Mouse (Mus musculus) right cerebral cortex, adult 18-20 months (tissue): ENCODE data around the gene 1700034J05Rik.
A peak's percentile ranks its signal among the peaks of the same experiment; 100 is the strongest.

ENCODE experiments used
- DNase-seq: peaks from one replicate; pipeline ENCODE4 v3.0.0; 2022; ENCODE audit warnings: mixed read lengths

Gene 1700034J05Rik

DNA sequence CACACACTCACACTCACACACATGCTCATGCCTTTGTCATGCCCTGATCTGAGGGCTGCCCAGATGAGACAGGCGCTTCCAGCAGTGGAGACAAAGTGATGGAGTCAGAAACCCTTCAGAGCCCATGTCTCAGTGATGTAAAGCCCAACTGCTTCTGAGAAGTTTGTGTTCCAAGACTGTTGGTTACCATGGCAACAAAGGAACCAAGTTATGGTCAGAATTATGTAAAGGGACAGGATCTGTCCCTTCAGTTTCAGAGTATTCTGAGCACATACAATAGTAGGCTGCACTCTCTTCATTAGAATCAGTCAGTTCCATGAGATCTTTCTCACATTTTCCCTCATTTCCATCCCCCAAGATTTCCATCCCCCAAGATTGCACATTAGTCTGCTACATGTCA lies at the start of gene 1700034J05Rik:
TSS of gene 1700034J05Rik (minus strand) at position 165 of the 400 bp plus-strand sequence.
- DNase-seq: peak; percentile 37

DNA sequence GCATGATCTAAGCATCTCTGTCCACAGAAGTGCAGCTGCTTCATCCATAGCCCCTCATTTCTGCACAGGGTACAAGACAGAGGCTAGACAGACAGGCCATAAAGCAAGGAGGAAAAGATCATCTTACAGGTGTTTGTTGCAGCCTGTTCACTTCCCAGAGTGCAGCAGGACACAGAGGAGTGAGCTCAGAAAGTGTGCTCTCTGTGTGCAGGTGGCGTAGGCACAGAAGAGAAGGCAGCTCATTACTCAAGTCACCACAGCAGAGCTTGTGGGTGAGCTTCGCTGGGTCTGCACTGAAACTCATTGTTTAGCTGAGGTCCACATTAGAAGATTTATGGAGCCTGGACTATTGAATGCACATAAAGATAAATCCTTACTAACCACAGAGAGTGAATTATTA lies 45.5 kb upstream of the 1700034J05Rik start:
- DNase-seq: peak; percentile 30

DNA sequence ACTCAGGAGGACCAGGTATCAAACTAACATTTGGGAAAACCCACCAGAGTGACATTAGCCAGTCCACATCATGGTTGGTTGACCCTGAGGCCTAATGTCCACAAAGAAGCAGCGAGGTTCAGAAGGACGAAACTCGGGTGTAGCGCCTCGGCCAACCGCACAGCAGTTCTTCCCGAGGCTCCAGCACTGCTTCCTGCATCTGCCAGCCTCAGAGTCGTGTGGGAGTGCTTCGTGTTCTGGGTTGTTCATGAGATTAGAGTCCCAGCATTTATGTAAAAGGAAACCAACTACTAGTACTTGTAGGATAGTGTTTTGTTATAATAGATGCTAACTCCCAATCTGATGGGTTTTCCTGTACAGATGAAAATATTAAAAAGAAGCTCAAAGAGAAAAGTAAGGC lies 45.1 kb upstream of the 1700034J05Rik start:
- peak; percentile 69 for DNase-seq

DNA sequence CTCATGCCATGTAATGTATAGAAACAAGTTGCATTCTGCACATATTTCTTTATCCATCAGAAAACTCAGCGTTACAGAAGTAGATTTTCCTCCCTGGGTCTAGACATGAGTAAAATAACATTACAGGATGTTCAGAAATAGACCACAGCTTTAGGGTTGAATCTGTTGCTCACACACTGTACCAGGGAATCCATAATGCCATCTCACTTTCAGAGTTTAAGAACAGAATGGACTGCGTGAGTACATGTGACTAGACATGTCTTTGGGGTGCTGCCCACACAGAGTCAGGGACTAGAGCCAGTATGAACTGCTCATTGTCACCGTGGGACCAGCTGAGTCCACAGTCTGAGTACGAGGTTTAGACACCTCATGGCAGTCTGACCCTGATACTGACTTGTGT lies 44.5 kb upstream of the 1700034J05Rik start:
- no peak for DNase-seq

DNA sequence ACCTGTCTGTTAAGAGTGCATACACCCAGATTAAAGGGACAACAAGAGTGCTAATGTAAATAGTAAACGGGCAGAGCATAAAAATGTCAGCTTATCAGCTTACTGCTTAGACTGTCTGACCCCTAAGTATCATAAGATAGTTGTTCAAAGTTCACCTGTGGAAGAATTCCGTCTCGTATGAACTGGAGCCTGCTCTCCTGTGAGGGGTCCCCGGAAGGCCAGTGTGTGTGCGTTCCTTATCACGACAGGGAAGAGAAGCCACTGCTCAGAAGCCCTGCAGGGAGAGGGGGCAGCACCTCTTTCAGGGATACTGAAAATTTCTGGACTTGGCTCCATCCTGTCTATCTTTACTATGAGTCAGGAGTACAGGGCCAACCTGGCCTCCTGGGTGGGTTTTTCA lies 42.8 kb upstream of the 1700034J05Rik start:
- DNase-seq: no peak

DNA sequence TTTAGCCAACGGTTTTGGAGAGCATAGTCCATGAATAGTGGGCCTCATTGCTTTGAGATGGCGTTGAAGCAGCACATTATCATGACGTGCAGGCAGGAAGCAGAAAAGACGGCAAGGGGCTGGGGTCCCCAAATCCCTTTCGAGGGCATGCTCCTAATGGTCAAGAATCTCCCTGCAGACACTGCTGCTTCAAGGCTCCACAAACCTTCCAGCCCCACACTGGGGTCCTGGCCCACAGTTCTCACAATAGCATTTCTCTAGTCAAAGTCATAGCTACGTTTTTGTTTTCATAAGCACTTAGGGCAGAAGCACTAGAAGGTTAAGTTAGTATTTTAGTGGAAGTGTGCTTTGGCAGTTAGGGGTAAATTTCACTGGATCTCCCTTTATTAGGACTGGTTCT lies 41.7 kb upstream of the 1700034J05Rik start:
- DNase-seq: no peak

DNA sequence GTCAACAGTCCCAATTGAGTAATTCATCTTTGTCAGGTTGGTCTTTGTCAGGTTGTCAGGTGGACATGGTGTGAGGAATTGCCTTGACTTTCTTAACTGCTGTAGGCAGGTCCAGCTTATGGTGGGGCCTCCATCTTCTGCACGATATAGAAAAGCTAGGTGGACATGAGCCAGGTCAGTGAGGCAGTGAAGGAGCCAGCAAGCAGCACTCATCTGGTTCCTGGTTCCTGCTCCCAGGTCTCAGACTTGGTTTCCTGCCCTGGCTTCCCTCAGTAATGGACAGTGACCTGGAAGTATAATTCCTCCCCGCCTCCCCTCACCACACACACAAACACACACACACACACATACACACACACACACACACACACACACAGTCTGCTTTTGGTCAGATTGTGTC lies 41.2 kb upstream of the 1700034J05Rik start:
- no peak for DNase-seq

DNA sequence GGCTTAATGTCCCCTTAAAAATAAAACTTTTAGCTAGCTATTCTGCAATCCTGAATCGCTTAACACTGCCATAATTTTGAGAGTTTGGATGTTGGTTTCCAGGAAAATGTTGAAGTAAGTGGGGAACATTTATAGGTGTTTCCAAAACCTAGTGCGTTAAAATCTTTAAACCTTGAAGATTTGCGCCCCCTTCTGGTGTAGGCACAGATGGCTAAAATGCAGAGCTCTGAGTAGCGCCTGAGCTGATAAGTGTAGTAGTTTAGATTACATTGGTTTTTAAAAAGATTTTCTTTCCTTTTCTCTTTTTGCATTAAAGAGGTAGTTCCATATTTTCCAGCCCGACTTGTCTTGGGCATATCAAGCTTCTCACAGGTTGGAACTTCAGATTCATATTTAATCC lies 40.0 kb upstream of the 1700034J05Rik start:
- DNase-seq: peak; percentile 65

DNA sequence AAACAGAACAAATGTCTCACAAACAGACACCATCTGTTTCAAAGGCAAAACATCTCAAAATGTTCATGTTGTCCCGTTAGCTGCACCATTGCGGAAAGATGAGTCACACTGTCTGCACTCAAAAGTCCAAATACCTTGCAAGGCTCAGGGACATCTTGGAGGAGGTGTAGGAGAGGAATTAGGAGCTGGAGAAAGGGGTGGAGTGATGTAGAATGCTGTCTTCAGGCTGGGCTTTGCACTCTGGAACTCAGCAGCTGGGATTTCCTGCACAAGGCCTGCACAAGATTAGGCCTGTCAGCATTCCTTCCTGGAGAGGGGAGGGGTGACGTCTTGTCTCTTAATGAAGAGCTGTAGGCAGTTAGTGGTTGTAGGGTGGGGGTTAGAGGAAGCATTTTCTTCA lies 30.3 kb upstream of the 1700034J05Rik start:
- peak; percentile 78 for DNase-seq

DNA sequence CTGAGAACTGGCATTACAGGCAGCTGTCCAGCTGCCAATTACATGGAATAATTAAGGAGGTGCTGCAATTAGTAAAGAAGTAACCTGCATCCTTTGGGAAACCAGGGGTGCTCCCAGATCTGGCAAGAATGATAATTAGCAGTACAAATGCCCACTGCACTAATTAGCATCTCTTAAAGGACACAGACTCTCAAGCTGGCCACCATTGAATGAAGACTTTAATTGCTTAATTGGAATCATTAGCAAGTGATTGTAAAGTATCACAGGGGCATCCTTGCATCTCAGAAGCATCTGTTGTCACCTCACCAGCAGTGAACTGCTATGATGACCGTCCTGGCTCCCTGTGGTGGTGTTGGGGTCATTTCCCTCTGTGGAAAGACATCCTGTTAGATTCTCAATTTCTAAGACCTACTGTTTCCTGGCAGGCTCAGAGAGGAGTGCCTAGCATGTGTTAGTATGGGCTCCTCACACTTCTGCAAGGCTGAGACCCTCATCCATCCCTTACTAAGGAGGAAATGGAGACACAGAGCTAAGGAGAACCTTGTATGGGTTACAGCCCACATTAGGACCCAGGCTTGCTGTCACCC lies 27.1 kb upstream of the 1700034J05Rik start:
- DNase-seq: no peak

DNA sequence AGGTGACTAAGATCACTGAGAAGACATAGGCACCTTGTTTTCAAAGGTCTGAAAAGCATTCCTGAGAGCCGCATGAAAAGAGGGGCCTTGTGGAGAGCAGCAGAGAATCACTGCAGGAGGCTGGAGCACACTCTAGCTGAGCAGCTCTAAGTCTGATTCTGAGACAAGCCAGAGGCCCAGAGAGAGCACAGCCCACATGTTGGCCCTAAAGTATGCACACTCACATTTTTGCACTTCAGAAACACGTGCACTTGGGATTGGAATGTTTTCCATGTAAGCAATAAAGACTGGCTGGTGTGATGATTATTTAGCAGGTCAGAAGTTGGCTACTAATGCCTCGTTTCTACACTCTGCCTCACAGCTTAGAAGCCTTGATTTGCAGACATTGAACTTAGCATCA lies 25.7 kb upstream of the 1700034J05Rik start:
- DNase-seq: no peak

DNA sequence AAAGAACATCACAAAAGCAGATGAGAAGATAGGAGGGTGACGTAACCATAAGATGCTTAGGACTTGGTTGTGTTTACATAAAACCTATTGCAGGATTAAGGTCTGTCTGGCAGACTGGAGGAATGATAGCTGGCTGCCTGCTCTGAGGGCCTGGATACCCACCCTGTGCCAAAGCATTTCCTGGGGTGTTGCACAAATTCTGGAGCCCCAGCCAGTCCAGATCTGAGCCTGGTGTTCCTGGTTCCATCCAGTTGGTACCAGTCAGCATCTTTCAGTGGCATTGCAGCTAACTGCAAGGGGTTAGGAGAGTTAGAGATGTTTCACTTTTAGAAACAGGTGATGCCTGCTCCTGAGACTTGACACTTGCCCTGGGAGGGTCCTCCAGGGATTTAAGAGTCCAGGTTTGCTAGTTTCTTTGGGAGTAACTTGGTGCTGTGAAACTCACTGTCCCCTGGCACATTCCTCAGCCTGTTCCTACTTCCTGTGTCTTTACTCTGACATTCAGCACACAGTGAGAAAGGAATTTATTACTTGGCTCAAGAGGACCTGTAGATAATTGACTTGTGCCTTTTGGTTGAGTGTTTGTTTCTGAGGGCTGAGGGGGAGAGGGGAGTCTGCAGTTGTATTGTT lies 25.0 kb upstream of the 1700034J05Rik start:
- DNase-seq: no peak

DNA sequence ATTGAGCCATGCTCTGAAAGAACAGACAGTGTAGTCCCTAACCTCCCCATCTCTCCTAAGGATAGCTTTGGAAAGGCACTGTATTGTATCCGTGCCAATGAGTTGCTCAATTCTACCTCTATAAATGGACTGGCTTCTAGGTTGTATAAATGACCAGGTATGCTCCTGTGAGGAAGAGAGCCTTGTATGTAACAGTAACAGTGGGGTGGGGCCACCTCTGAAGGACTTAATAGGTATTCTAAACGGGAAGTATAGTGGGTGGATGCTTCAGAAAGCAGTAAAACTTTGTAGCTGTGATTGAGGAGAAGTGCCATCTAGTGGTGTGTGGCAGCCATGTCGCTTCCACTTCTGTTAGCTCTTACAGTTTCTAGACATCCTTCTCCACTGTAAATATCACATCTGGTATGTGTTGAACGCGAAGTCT lies 24.5 kb upstream of the 1700034J05Rik start:
- no peak for DNase-seq

DNA sequence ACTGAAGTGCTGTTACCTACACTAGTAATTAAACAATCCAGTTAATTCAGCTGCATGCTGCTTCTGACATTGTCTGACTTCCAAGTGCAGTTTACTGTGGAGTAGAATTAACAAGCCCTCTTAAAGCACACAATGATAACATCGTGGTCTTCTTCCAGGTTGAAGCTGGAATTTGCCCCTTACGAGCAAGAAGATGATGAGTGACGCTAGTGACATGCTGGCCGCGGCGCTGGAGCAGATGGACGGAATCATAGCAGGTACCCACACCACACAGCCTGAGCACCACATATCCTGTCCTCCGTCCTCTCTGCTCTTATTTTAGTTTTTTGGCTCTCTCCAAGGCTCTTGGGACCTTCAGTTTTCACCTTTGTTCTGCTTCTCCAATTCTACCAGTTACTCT lies 22.2 kb upstream of the 1700034J05Rik start:
- no peak for DNase-seq

DNA sequence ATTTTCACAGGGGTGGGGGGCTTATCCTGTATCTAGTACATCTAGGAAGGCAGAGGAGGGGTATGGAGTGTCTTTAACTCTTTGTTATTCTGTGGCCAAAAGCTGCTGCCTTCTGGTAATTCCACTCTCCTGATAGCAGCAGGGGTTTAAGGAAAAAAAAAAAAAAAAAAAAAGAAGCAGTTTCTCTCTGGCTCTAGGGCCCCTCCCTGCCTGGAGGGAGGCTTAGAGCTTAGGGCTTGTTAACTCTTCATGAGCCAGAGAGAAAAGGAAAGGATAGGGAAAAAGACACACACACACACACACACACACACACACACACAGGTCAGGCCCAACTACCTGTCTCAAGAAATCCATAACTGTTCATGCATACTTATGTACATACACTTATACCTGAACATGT lies 19.6 kb upstream of the 1700034J05Rik start:
- DNase-seq: no peak

DNA sequence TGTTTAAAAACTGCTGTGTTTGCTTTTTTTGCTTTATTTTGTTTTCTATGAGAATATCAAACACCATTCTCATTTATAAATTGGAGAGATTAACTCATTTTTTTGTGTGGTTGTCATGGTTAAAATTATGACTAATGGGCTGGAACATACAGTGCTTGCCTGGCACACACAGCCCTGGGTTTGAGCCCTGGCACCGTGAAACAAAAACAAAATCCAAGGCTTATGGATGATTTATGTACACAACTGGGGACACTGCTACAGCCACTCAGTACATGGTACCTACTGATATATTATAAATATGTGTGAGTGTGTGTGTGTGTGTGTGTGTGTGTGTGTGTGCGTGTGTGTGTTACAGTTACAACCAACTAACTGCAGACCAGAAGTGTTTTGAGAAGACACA lies 19.2 kb upstream of the 1700034J05Rik start:
- DNase-seq: no peak

DNA sequence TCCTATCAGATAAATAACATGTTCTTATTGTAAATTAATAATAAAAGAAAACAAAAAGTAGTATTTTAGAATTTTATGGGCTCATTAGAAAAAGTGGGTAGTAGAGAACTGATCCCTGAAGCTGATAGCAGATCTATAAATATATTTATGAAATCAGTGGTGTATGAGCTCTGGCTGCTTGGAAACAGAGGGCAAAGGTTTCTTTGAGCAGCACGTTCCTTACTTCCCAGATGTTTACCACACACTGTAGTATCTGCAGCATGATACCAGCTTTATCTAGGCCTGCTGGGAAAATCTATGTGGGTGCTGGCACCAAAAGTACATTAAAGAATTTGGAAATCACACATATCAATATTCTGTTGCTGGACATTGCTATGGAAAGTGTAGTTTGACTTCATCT lies 18.5 kb upstream of the 1700034J05Rik start:
- DNase-seq: no peak

DNA sequence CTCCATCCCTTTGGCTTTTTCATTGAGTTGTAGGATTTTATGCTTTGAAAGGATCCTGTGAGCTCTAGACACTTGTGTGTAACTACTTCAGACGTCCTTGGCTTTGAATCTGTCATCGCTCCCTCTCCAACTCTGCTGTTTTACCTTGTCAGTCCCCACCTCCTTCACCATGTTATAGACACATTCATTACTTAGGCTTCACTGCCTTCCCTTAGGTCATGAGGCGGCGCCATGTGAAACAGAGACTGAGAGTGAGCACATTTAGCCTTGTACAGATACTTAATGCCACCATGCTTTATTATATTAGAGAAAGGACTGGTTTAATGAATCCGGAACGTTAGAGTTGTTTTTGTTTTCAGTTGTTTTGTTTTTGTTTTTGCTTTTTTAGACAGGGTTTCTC lies 17.8 kb upstream of the 1700034J05Rik start:
- DNase-seq: no peak

DNA sequence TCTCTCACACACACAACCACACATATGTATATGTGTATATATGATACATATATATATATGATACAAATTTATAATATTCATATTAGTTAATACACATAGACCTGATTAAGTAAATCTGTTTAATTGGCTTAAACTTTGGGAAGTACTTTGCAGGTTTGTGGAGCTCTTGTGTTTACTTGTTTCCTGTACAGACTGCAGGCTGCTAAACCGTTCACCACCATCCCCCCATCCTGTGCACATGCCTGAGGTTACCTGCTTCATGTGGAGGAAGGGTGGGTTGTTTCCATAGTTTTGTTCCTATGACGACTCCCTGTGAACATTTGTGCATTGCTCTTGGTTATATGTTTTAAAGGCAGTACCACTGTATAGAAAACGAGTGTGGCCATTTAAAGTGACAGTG lies 17.1 kb upstream of the 1700034J05Rik start:
- no peak for DNase-seq

DNA sequence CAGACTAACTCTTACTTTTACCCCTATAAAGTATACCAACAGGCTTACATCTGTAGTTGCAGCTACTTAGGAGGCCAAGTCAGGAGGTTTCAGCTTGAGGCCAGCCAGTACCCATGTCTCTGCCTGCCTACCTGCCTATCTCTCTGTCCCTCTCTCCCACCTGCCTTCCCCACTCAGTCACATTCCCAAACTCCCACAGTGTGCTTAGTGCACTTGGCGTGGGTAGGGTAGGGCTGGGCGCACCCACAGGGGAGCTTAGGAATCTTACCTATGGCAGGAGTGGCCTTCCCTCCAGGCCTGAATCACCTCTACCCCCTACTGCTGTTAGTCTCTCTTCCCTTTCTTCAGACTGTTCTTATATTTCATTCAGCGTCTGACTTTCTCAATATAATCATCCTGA lies 16.6 kb upstream of the 1700034J05Rik start:
- no peak for DNase-seq

DNA sequence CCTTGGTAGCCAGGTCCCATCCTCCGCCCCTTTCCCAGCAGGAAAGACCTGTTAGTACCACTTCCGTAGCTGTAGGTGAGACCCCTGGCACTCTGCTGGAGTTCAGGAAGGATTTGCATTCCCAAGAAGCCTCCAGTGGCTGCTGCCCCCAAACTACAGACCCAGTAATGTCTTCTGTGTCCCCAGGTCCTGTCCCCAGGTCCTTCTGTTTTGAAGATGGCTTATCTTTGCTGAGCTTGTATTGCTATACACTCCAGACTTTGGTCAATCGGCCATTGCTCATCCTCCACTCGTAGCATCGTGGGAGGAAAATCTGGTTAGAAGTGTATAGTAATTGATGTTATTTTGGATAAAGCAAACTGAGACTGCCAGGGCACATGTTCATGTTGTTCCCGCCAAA lies 13.6 kb upstream of the 1700034J05Rik start:
- DNase-seq: no peak

DNA sequence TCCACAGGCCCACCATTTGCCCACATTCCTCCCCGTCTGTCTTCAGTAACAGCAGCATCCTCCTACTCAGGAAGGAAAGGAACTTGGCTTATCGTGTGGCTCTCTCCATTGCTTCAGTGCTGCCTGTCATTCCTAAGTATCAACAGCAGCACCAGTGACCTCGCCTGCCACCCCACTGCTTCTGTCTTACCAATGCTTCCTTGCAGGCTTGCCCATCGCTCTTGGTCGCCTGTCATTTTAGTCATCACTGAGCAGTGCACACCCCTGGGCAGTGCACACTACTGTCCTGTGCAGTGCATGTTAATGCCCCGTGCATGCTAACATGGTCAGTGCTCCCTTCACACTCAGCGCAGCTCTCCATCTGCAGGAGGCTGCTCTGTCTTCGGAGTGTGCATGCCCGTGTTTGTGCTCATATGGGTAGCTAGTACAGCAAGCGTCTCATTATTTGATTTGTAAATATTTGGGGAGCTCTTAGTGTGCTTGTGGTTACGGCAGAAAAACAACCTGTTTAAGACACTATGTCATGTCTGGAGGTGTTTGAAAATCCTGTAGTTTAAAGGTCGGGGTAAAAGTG lies 12.3 kb upstream of the 1700034J05Rik start:
- no peak for DNase-seq

DNA sequence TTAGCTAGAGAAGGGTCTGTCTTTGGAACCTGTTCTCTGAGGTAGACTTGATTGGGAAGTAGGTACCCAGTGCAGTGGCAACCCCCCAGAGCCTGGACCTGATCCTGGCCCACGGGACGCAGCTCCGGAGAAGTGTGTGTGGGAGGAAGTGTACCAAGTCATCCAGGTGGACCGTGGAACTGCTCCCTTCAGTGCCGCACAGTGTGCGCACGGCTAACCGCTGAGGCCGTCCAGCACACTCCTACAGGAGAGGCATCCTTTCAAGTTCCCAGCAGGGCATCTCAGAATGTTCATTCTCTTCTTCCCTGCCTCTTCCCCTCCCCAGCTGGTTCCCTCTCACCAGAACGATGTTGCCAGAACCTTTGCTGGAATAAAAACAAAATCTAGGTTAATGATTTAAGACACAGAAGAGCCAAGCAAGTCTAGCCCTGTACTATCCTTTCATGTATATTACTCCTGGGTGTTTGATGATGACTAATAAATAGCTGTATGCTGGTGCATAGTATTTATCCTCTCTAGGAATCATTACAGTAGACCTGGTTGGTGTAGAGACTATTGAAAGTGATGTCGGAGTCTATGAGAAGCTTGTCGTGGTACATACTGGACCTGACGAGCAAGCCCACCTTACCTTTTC lies 11.0 kb upstream of the 1700034J05Rik start:
- DNase-seq: no peak
